Mouse (Mus musculus) bone marrow macrophage, adult 2 months (primary cell): ENCODE results near the gene Spef1. TPM values are rescaled to one million over a fixed set of nuclear protein-coding genes. Genes with fewer than 3 reads are reported as not detected.
A peak's percentile ranks its signal among the peaks of the same experiment; 100 is the strongest.

Experiments
- H3K27ac ChIP-seq: 2 replicates; pipeline ENCODE4 v1.5.1; 2012; ENCODE audit warnings: low read depth, low read length; ENCODE audit not compliant: insufficient read depth
- H3K4me1 ChIP-seq: 2 replicates; pipeline ENCODE4 v1.6.1; 2012; ENCODE audit warnings: low read length; ENCODE audit not compliant: control insufficient read depth, insufficient read depth
- H3K4me3 ChIP-seq: 2 replicates; pipeline ENCODE4 v1.5.1; 2012; ENCODE audit warnings: mild to moderate bottlenecking, low read length, moderate library complexity; ENCODE audit not compliant: insufficient read depth
- CTCF ChIP-seq: IDR thresholded peaks from 2 replicates; pipeline ENCODE4 v1.5.1; 2012; ENCODE audit warnings: low read depth, mild to moderate bottlenecking, low read length, moderate library complexity
- POLR2A ChIP-seq: IDR thresholded peaks from 2 replicates; pipeline ENCODE4 v1.6.1; 2012; ENCODE audit warnings: mild to moderate bottlenecking, low read depth, low read length, borderline replicate concordance
- polyA plus RNA-seq: library from polyadenylated mRNA; stranded (reverse); fragments of >200 nt; gene quantifications from 2 replicates; pipeline ENCODE4 v1.2.4, GENCODE M21; 2012; ENCODE audit not compliant: missing spikeins, insufficient read depth, insufficient read length

The Spef1 gene
- polyA plus RNA-seq, 1 experiment = 7.1 TPM

- TF ChIP-seq CTCF = no peak
- no peak for TF ChIP-seq POLR2A
- Histone ChIP-seq H3K4me3 (no peak overlapping the region), H3K27ac (no peak overlapping the region), H3K4me1 (peaks cover 7% of the 10 kb centered on the region)
Observed at GRCm38 (mm10) chr2:131222562-131222961, 35.5 kb upstream of the Spef1 start.

GRCm38 (mm10) chr2:131221853-131222515 is 34.9 kb upstream of the Spef1 start:
- peaks cover 7% of the 10 kb centered on the region for H3K4me1 ChIP-seq
- H3K27ac ChIP-seq = no peak overlapping the region
- TF ChIP-seq POLR2A = no peak
- TF ChIP-seq CTCF = no peak
- H3K4me3 ChIP-seq = no peak overlapping the region

GRCm38 (mm10) chr2:131220030-131220429 is 32.9 kb upstream of the Spef1 start:
- no peak overlapping the region for H3K27ac ChIP-seq
- no peak overlapping the region for H3K4me3 ChIP-seq
- H3K4me1 ChIP-seq = peaks cover 7% of the 10 kb centered on the region
- TF ChIP-seq POLR2A (no peak), CTCF (no peak)

GRCm38 (mm10) chr2:131215941-131216858 is 29.1 kb upstream of the Spef1 start:
- TF ChIP-seq CTCF = no peak
- TF ChIP-seq POLR2A = no peak
- Histone ChIP-seq H3K4me1 (peaks cover 5% of the 10 kb centered on the region), H3K27ac (no peak overlapping the region), H3K4me3 (no peak overlapping the region)

GRCm38 (mm10) chr2:131213773-131214172 is 26.7 kb upstream of the Spef1 start:
- no peak overlapping the region for H3K27ac ChIP-seq
- H3K4me3 ChIP-seq = no peak overlapping the region
- peaks cover 16% of the 10 kb centered on the region for H3K4me1 ChIP-seq
- TF ChIP-seq CTCF = no peak
- TF ChIP-seq POLR2A = no peak

GRCm38 (mm10) chr2:131211026-131211615 is 24.0 kb upstream of the Spef1 start:
- no peak for TF ChIP-seq CTCF
- TF ChIP-seq POLR2A = no peak
- H3K27ac ChIP-seq = peak overlapping the region; percentile 86
- H3K4me3 ChIP-seq = peak overlapping the region; percentile 60
- peaks cover 38% of the 10 kb centered on the region for H3K4me1 ChIP-seq

- Histone ChIP-seq H3K4me1 (peaks cover 47% of the 10 kb centered on the region), H3K27ac (peak overlapping the region; percentile 93)
- TF ChIP-seq POLR2A = no peak
- peak; percentile 100 for TF ChIP-seq CTCF
Observed at GRCm38 (mm10) chr2:131209969-131210792, 23.1 kb upstream of the Spef1 start.

GRCm38 (mm10) chr2:131209125-131209795 is 22.2 kb upstream of the Spef1 start:
- Histone ChIP-seq H3K4me1 (peaks cover 52% of the 10 kb centered on the region), H3K27ac (peak overlapping the region; percentile 93)
- TF ChIP-seq POLR2A = no peak
- TF ChIP-seq CTCF = no peak

More at GRCm38 (mm10) chr2:131209969-131210792, 23.1 kb upstream of the Spef1 start:
- H3K4me3 ChIP-seq = peak overlapping the region; percentile 62

GRCm38 (mm10) chr2:131208356-131208755 is 21.3 kb upstream of the Spef1 start:
- Histone ChIP-seq H3K4me1 (peaks cover 60% of the 10 kb centered on the region), H3K4me3 (no peak overlapping the region), H3K27ac (no peak overlapping the region)
- no peak for TF ChIP-seq POLR2A
- no peak for TF ChIP-seq CTCF

More at GRCm38 (mm10) chr2:131209125-131209795, 22.2 kb upstream of the Spef1 start:
- H3K4me3 ChIP-seq = peak overlapping the region; percentile 62
